In the genomic region with DNA sequence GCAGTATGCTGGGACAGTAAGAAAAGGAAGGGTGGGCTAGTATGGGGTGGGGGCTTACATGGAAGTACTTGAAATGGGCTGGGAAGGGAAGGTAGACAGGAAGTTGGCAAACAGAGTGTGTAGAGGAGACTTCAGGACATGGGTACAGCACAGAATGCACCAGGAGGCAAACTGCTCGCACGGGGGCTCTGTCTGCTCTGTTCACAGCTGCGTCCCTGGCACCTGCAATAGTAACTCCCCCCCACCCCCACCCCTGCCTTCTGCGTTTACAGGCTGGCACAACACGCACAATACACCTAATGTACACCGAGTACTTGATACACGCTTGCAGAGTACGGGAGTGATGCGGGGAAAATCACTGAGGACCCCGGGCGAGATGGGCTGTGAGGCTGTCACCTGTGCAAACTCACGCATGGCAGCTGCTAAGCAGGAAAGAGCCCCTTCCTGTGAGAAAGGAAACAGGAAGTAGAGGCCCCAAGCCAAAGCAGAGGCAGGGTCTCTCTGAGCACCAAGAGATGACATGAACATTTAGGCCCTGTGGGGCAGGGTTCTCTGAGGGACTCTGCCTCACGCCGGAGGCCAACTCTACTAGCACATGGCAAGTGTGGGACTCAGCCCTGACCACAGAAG, we compare ENCODE assay signal across 7 mouse cellular contexts. TPM values are rescaled to one million over a fixed set of nuclear protein-coding genes. Genes with fewer than 3 reads are reported as not detected.
DNase-seq lines count a peak whose midpoint lies in the region; ATAC-seq and TF ChIP-seq lines count a peak whose summit lies in the region.

No protein-coding gene starts in this region.

- no peak for DNase-seq in left cerebral cortex, adult 2 months (ENCODE audit: extremely low spot score in 1 of 2, low spot score in 2 of 2)
- DNase-seq in left cerebral cortex, postnatal 4 days, result no peak
- no peak for DNase-seq in limb, embryonic 10.5 days (ENCODE audit: low spot score)
- no peak for DNase-seq in stomach, postnatal 0 days (ENCODE audit: low spot score)
- no peak for DNase-seq in left cerebral cortex, postnatal 10 days (ENCODE audit: extremely low spot score in 1 of 2, low spot score in 2 of 2)
- DNase-seq in layer of hippocampus, adult 11-12 months (ENCODE audit: low spot score), result no peak

- H3K36me3 ChIP-seq in embryonic facial prominence, embryonic 12.5 days, result 0 out of 2 replicates have a peak, but pooled peaks cover 3% of the 10 kb centered on the region
- no peaks in the 10 kb centered on the region for H3K36me3 ChIP-seq in limb, embryonic 10.5 days
- H3K36me3 ChIP-seq in stomach, postnatal 0 days (ENCODE audit: control insufficient read depth, insufficient read depth, low read length), result no peaks in the 10 kb centered on the region

- TF ChIP-seq EP300 in stomach, postnatal 0 days (optimal IDR thresholded peaks at IDR 0.05), result no peak

- peaks cover 8% of the 10 kb centered on the region; the same call in 1 of the 2 replicates for H3K4me1 ChIP-seq in embryonic facial prominence, embryonic 12.5 days
- H3K4me1 ChIP-seq in limb, embryonic 10.5 days, result peaks cover 33% of the 10 kb centered on the region
- no peaks in the 10 kb centered on the region for H3K4me1 ChIP-seq in stomach, postnatal 0 days (replicated peaks; ENCODE audit: control insufficient read depth, insufficient read depth)

- H3K27ac ChIP-seq in left cerebral cortex, adult 2 months, result peak overlapping the region; percentile 90
- peak overlapping the region; percentile 47; the same call in 1 of the 2 replicates for H3K27ac ChIP-seq in embryonic facial prominence, embryonic 12.5 days
- H3K27ac ChIP-seq in limb, embryonic 10.5 days, result peak overlapping the region; percentile 46
- H3K27ac ChIP-seq in stomach, postnatal 0 days (replicated peaks), result peak overlapping the region; percentile 49; the same call in 1 of the 2 replicates

- intact Hi-C loops in left cerebral cortex, adult 2 months (cut with DNase I), result no loop called here
- intact Hi-C loops in left cerebral cortex, postnatal 4 days (cut with DNase I), result no loop called here
- intact Hi-C loops in left cerebral cortex, postnatal 10 days (cut with DNase I), result no loop called here

- no peaks in the 10 kb centered on the region for H3K27me3 ChIP-seq in embryonic facial prominence, embryonic 12.5 days
- no peaks in the 10 kb centered on the region for H3K27me3 ChIP-seq in limb, embryonic 10.5 days (ENCODE audit: low read depth, poor library complexity, severe bottlenecking)
- no peaks in the 10 kb centered on the region for H3K27me3 ChIP-seq in stomach, postnatal 0 days (ENCODE audit: control insufficient read depth, insufficient read depth, low read length)

- no peak for ATAC-seq in embryonic facial prominence, embryonic 12.5 days (ENCODE audit: insufficient number of reproducible peaks, insufficient read depth, low FRiP score, low TSS enrichment)
- no peak for ATAC-seq in stomach, postnatal 0 days (ENCODE audit: low FRiP score, low TSS enrichment)

- no peak overlapping the region for H3K4me2 ChIP-seq in embryonic facial prominence, embryonic 12.5 days (replicated peaks)
- H3K4me2 ChIP-seq in stomach, postnatal 0 days (replicated peaks; ENCODE audit: low read depth), result no peak overlapping the region

- no peaks in the 10 kb centered on the region for H3K9me3 ChIP-seq in embryonic facial prominence, embryonic 12.5 days
- no peaks in the 10 kb centered on the region for H3K9me3 ChIP-seq in limb, embryonic 10.5 days (replicated peaks)
- H3K9me3 ChIP-seq in stomach, postnatal 0 days (ENCODE audit: control insufficient read depth, low read length), result no peaks in the 10 kb centered on the region

- TF ChIP-seq CTCF in left cerebral cortex, adult 2 months (IDR thresholded peaks at IDR 0.05), result no peak
- TF ChIP-seq CTCF in stomach, postnatal 0 days (IDR thresholded peaks at IDR 0.05; ENCODE audit: low read depth), result no peak

- no peak overlapping the region for H3K4me3 ChIP-seq in left cerebral cortex, adult 2 months
- no peak overlapping the region for H3K4me3 ChIP-seq in embryonic facial prominence, embryonic 12.5 days
- no peak overlapping the region for H3K4me3 ChIP-seq in limb, embryonic 10.5 days
- no peak overlapping the region for H3K4me3 ChIP-seq in stomach, postnatal 0 days (ENCODE audit: low read depth, low read length)

- H3K9ac ChIP-seq in embryonic facial prominence, embryonic 12.5 days, result no peak overlapping the region
- H3K9ac ChIP-seq in stomach, postnatal 0 days (ENCODE audit: low read length), result no peak overlapping the region

- WGBS in embryonic facial prominence, embryonic 12.5 days, result 81% methylated on average over 14 of the region's 14 CpGs
- 89% methylated on average over 14 of the region's 14 CpGs for WGBS in limb, embryonic 10.5 days
- WGBS in stomach, postnatal 0 days, result 88% methylated on average over 14 of the region's 14 CpGs

RNA-seq across cellular contexts. Expression of gene Pitpnm2, which starts 34.9 kb away (rescaled TPM):
- 100 to 1,000 TPM; 317 to 336 TPM for total RNA-seq in left cerebral cortex, adult 2 months (2021)
- total RNA-seq in left cerebral cortex, postnatal 4 days (2021), result 100 to 1,000 TPM; 146 to 151 TPM
- polyA plus RNA-seq in embryonic facial prominence, embryonic 12.5 days (2016; fragmentation: Nextera tagmentation; extraction: Ambion mirVana), result 4.4 and 4.8 TPM in 2 replicates
- polyA plus RNA-seq in limb, embryonic 10.5 days (2016; fragmentation: Nextera tagmentation; extraction: Ambion mirVana), result 2.0 and 2.4 TPM in 2 replicates
- 1.8 and 2.3 TPM in 2 replicates for polyA plus RNA-seq in stomach, postnatal 0 days (2015; fragmentation: Nextera tagmentation; extraction: Ambion mirVana)
- 100 to 1,000 TPM; 149 to 170 TPM for total RNA-seq in left cerebral cortex, postnatal 10 days (2021)
